Mouse (Mus musculus) heart, embryonic 15.5 days (tissue): Measurements from ENCODE around the gene Vgll3. TPM values are rescaled to one million over a fixed set of nuclear protein-coding genes. Genes with fewer than 3 reads are reported as not detected.

Source experiments
- ATAC-seq: fragments of 200-750 bp; cut with Nextera tagmentation; replicated peaks from 2 replicates; pipeline ENCODE4 v1.8.0; 2017; ENCODE audit warnings: low read depth, moderate TSS enrichment; ENCODE audit not compliant: insufficient number of reproducible peaks, insufficient read depth, low FRiP score
- H3K27ac ChIP-seq: fragments of 300-500 bp; sonication (generic); 2 replicates; pipeline ENCODE4 v1.5.1; 2015; ENCODE audit warnings: mild to moderate bottlenecking, inconsistent platforms
- H3K27me3 ChIP-seq: fragments of 300-500 bp; sonication (generic); 2 replicates; pipeline ENCODE4 v1.6.1; 2015; ENCODE audit warnings: inconsistent platforms
- H3K36me3 ChIP-seq: fragments of 300-500 bp; sonication (generic); 2 replicates; pipeline ENCODE4 v1.6.1; 2015; ENCODE audit warnings: mild to moderate bottlenecking, inconsistent platforms
- H3K4me1 ChIP-seq: fragments of 300-500 bp; sonication (generic); replicated peaks from 2 replicates; pipeline ENCODE4 v1.6.1; 2015; ENCODE audit warnings: inconsistent platforms
- H3K4me2 ChIP-seq: fragments of 300-500 bp; sonication (generic); 2 replicates; pipeline ENCODE4 v1.6.1; 2015; ENCODE audit warnings: inconsistent platforms, mild to moderate bottlenecking, moderate library complexity
- H3K4me3 ChIP-seq: fragments of 300-500 bp; sonication (generic); 2 replicates; pipeline ENCODE4 v1.5.1; 2015; ENCODE audit warnings: mild to moderate bottlenecking, inconsistent platforms
- H3K9ac ChIP-seq: fragments of 300-500 bp; sonication (generic); 2 replicates; pipeline ENCODE4 v1.6.1; 2015; ENCODE audit warnings: mild to moderate bottlenecking, inconsistent platforms
- H3K9me3 ChIP-seq: fragments of 300-500 bp; sonication (generic); replicated peaks from 2 replicates; pipeline ENCODE4 v1.6.1; 2016; ENCODE audit warnings: inconsistent platforms
- WGBS: fragments of 180-500 bp; shearing (Covaris S2); methylation state at CpG from one replicate; pipeline ENCODE4 v1.1.7; 2015; ENCODE audit warnings: mixed read lengths; 5-methylcytosine and 5-hydroxymethylcytosine counted together
- polyA plus RNA-seq: library from polyadenylated mRNA; unstranded; fragments of >200 nt; fragmentation: Nextera tagmentation; extraction: Ambion mirVana; gene quantifications from 2 replicates; pipeline ENCODE4 v1.2.1, GENCODE M21; 2015

Gene Vgll3
- 2.3 and 2.6 TPM in 2 replicates for polyA plus RNA-seq

DNA sequence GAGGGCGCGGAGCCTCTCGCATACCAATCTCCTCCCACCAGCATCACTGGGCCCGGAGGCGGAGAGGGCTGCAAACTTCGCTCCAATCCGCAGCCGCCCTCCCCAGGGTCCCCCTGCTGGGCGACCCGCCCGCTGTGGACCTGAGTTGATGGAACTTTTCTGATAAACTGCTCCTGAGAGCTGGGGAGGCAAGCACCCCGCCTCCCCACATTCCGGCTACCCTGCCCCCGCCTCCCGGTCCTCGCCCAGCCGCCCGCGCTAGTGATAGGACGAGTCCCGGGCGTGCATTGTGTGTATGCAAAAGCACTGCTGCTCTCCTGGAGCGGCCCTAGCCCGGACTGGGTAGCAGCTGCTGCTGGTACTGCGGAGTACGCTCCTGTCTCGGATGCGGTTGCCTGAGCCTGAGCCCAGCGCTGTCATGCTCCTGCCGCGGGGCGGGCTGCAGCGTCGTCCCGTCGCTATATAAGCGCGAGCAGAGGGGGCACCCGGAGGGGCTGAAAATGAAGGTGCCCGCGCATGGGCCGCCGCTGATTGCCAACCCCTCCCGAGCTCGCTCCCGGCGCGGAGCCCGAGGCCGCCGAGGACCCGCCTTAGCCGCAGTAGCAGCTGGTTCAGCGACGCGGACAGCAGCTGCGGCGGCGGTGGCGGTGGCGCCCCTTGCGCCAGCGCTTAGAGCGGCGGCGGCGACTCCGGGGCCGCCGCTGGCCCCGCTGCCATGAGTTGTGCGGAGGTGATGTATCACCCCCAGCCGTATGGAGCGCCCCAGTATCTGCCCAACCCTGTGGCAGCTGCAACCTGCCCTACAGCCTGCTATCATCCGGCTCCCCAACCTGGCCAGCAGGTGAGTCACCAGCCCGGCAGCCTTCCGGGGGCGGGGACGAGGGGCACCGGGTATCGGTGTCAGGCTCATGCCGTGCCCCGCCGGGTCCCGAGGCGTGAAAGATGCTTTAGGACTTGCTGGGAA is at the start of gene Vgll3:
Gene Vgll3, plus strand, starts transcription at position 340 of the 964 bp plus-strand sequence.
- Histone ChIP-seq H3K4me3 (peak within 1 kb of the TSS; percentile 74), H3K4me1 (peaks cover 4% of the 10 kb centered on the region), H3K27ac (peak within 1 kb of the TSS; percentile 68), H3K9ac (peak within 1 kb of the TSS; percentile 57), H3K9me3 (no peaks in the 10 kb centered on the region), H3K4me2 (peak within 1 kb of the TSS; percentile 95), H3K36me3 (no peaks in the 10 kb centered on the region), H3K27me3 (peaks cover 4% of the 10 kb centered on the region; the same call in 1 of the 2 replicates)
- ATAC-seq: peak; percentile 91
- under 1% methylated on average over 83 of the region's 86 CpGs for WGBS

DNA sequence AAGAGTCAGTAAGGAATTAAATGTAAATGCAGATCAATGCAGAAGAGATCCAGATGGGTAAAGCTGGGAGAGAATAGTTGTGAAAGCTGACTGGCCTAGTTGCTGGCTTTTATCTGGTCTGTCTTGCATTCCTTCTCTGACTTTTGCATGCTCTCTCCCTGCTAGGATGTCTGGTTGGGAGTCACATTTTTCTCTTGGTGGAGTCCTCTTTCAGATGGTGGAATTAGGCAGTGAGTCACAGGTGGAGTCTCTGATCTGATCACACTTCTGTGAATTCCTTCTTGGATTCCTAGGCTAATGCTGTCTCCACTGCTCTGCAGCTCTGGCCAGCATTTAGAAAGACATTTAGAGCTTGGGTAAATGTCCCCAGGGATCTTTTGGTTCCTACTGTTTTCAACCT is 49.1 kb upstream of the Vgll3 start:
- Histone ChIP-seq H3K36me3 (no peaks in the 10 kb centered on the region), H3K4me1 (no peaks in the 10 kb centered on the region), H3K9me3 (no peaks in the 10 kb centered on the region), H3K9ac (no peak overlapping the region), H3K27me3 (no peaks in the 10 kb centered on the region), H3K4me3 (no peak overlapping the region), H3K4me2 (no peak overlapping the region), H3K27ac (no peak overlapping the region)
- ATAC-seq: no peak

DNA sequence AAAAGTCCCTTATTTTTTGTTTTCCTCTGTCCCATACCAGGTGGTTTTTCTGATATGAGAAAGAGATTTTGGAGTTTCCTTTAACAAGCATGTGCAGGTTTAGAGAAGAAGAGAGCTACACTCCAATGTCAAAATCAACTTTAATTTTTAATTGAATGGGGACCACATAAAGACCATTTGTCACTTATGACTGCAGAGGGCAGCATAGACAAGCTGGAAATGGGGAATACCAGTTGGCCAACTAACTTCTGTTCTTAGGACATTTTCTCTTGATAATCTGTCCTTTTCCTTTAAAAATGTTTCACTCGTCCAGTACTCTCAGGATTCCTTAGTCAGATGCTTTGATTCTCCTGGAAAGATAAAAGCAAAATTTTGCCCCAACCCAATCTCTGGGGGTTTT is 29.1 kb upstream of the Vgll3 start:
- WGBS: 25% methylated on average over 1 of the region's 1 CpGs
- H3K36me3 ChIP-seq: no peaks in the 10 kb centered on the region
- H3K9me3 ChIP-seq: no peaks in the 10 kb centered on the region
- H3K4me1 ChIP-seq: no peaks in the 10 kb centered on the region
- H3K27ac ChIP-seq: no peak overlapping the region
- no peak overlapping the region for H3K9ac ChIP-seq
- no peak overlapping the region for H3K4me3 ChIP-seq
- no peak for ATAC-seq
- no peak overlapping the region for H3K4me2 ChIP-seq
- H3K27me3 ChIP-seq: no peaks in the 10 kb centered on the region

DNA sequence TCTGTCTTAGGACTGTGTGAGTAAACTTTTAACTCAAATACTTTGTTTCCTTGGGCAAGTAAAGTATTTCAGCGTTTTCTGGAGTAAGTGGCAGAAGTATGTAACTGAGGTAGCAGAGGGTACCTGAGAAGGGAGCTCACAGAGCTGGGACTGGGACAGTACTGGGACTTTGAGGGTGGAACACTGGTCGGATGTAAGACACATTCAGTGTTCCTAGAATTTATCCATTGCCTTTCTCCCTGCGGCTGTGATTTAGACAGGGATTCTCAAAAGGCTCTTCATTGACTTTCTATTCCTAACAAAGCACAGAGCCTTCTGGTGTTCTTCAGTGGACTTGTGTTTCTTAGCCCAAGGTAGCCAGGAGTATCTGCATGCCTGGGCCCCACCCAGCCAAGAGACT is 1.0 kb downstream of the Vgll3 start:
- 28% methylated on average over 3 of the region's 3 CpGs for WGBS
- H3K36me3 ChIP-seq: no peaks in the 10 kb centered on the region
- no peak overlapping the region; the same call in 1 of the 2 replicates for H3K9ac ChIP-seq

DNA sequence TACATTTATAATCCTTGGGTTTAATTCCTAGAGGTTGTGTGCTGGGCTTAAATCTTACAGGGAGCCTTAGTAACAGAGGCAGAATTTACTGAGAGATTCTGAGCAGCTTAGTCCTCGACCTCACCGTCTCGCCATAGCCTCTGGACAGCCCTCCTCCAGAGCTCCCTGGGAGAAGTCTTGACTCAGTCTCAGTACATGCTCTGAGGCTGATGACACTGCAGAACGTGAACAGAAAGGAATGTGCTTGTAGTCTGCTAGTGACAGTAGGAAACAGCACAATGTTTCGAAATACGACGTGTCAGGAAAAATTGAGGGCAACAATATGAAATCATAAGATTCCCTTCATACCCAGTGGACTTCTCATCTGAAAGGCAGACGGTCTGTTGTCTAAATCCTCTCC is 3.7 kb downstream of the Vgll3 start:
- Histone ChIP-seq H3K4me1 (peaks cover 4% of the 10 kb centered on the region), H3K27ac (no peak overlapping the region), H3K9me3 (no peaks in the 10 kb centered on the region), H3K9ac (no peak overlapping the region), H3K4me2 (no peak overlapping the region), H3K4me3 (no peak overlapping the region), H3K36me3 (no peaks in the 10 kb centered on the region), H3K27me3 (peaks cover 4% of the 10 kb centered on the region; the same call in 1 of the 2 replicates)
- no peak for ATAC-seq
- 60% methylated on average over 8 of the region's 8 CpGs for WGBS

More for the DNA sequence above, 1.0 kb downstream of the Vgll3 start:
- peak overlapping the region; percentile 74 for H3K4me3 ChIP-seq
- H3K4me1 ChIP-seq: peaks cover 4% of the 10 kb centered on the region
- H3K27ac ChIP-seq: no peak overlapping the region
- H3K9me3 ChIP-seq: no peaks in the 10 kb centered on the region
- H3K27me3 ChIP-seq: peaks cover 4% of the 10 kb centered on the region; the same call in 1 of the 2 replicates
- no peak for ATAC-seq
- peak overlapping the region; percentile 95 for H3K4me2 ChIP-seq

DNA sequence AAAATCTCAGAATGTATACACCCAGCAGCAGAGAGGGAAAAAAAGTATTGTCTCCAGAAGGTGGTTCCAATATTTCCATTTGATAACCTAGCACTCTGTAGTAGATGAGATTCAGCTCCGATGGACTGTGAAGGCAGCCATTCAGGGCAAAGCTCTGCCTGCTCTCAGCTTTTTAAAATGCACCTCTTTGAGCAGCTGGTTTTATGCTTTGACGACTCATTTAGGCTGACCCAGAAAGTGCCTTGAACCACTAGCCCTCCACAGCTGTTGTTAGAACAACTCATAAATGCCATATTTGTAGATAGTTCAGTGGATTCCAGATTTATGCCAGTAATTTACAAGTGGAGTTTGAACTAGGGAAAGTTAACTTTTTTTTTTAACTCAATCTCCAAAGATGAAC is 5.7 kb downstream of the Vgll3 start:
- no peak overlapping the region for H3K4me2 ChIP-seq
- H3K9me3 ChIP-seq: no peaks in the 10 kb centered on the region

DNA sequence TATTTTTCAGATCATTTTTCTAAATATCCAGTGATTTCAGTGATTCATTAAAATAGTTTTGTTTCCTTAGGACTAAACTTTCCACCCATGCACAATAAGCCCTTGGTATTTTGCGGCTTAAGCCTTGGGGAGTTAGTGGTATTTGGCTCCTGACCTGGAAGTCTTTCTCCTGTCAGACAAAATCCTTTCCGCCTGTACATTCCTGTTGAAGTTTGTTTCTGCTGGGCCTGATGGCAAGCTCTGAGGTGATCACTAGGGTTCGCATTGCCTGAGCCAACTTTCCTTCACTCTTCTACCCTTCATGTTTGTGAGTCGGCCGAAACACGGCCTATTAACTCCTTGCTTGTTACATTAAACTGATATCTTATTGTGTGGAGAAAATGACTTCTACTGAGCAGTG is 8.7 kb downstream of the Vgll3 start:
- no peak overlapping the region for H3K9ac ChIP-seq
- no peaks in the 10 kb centered on the region for H3K9me3 ChIP-seq
- H3K4me2 ChIP-seq: no peak overlapping the region
- H3K4me3 ChIP-seq: no peak overlapping the region
- 77% methylated on average over 6 of the region's 6 CpGs for WGBS
- no peaks in the 10 kb centered on the region for H3K27me3 ChIP-seq
- H3K36me3 ChIP-seq: no peaks in the 10 kb centered on the region
- H3K4me1 ChIP-seq: no peaks in the 10 kb centered on the region
- no peak overlapping the region for H3K27ac ChIP-seq
- no peak for ATAC-seq

More for the DNA sequence above, 5.7 kb downstream of the Vgll3 start:
- Histone ChIP-seq H3K36me3 (no peaks in the 10 kb centered on the region), H3K27ac (no peak overlapping the region), H3K9ac (no peak overlapping the region), H3K27me3 (peaks cover under 1% of the 10 kb centered on the region; the same call in 1 of the 2 replicates), H3K4me1 (no peaks in the 10 kb centered on the region; the same call in 1 of the 2 replicates), H3K4me3 (no peak overlapping the region)
- ATAC-seq: no peak
- WGBS: 66% methylated on average over 2 of the region's 2 CpGs

DNA sequence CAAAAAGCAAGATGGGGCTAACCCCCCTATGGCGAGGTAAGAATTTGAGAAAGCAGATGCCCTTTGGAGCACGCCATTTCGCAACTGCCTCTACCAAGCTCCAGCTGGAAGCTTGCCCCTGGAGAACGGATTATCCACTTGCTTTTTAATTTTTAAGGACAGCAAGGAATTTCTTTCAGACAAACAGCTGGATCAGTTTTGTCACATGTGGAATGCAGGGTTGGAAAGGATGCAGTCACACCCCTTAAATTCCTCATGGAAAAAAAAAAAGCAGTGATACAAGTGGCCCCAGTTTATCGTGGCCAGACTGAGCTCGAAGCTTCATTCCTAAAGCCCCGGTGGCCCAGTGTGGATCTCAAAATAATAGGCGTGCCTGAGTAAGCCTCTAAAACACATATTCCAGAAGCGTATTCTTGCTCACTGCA is 13.1 kb downstream of the Vgll3 start:
- no peak overlapping the region for H3K27ac ChIP-seq
- H3K4me2 ChIP-seq: no peak overlapping the region
- no peaks in the 10 kb centered on the region for H3K36me3 ChIP-seq
- no peaks in the 10 kb centered on the region for H3K27me3 ChIP-seq
- H3K4me3 ChIP-seq: no peak overlapping the region
- no peaks in the 10 kb centered on the region for H3K4me1 ChIP-seq
- WGBS: 57% methylated on average over 9 of the region's 9 CpGs
- H3K9ac ChIP-seq: no peak overlapping the region
- H3K9me3 ChIP-seq: no peaks in the 10 kb centered on the region
- ATAC-seq: no peak

DNA sequence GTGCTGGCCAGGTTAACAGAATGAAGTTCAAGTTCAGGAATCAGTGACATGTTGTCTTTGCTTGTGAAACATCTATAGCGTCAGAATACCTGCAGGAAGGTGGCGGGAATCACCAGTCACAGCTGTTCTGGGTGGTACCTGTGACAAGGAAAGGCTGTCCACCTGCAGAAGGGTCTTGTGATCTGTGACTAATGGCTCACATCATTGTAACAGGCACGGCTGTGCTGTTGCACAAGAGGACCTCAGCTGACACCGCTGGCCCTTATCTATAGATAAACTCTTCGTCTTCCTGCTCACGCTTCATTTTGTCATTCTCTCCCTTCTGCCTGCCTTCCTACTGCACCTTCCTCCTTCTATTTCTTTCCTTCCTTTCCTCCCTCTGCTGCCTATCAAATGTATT is 14.0 kb downstream of the Vgll3 start:
- Histone ChIP-seq H3K9me3 (no peaks in the 10 kb centered on the region), H3K4me3 (no peak overlapping the region), H3K36me3 (no peaks in the 10 kb centered on the region), H3K27ac (no peak overlapping the region), H3K4me1 (no peaks in the 10 kb centered on the region), H3K4me2 (no peak overlapping the region), H3K9ac (no peak overlapping the region), H3K27me3 (no peaks in the 10 kb centered on the region)
- no peak for ATAC-seq
- WGBS: 62% methylated on average over 6 of the region's 6 CpGs

DNA sequence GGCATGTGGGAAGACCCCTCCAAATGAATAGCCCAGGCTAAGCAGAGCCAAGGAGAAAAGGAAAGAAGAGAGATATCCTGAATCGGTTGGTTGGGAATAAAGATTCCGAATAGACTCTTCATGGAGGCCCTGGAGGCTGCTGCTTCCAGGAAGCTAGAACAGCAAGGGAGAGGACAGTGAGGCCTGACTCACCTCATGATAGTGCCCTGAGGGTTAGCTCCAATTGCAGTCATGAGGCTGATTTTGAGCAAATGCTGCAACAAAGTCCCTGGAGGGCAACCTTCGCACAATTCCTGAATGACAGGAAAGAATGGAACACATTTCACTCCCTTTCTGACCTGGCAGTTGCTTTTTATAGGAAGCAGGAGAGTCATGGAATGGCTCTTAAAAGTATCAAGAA is 19.7 kb downstream of the Vgll3 start:
- Histone ChIP-seq H3K36me3 (no peaks in the 10 kb centered on the region), H3K4me2 (no peak overlapping the region), H3K9ac (no peak overlapping the region), H3K4me1 (no peaks in the 10 kb centered on the region), H3K27me3 (no peaks in the 10 kb centered on the region), H3K4me3 (no peak overlapping the region), H3K27ac (no peak overlapping the region), H3K9me3 (no peaks in the 10 kb centered on the region)
- WGBS: 76% methylated on average over 3 of the region's 3 CpGs
- ATAC-seq: no peak

DNA sequence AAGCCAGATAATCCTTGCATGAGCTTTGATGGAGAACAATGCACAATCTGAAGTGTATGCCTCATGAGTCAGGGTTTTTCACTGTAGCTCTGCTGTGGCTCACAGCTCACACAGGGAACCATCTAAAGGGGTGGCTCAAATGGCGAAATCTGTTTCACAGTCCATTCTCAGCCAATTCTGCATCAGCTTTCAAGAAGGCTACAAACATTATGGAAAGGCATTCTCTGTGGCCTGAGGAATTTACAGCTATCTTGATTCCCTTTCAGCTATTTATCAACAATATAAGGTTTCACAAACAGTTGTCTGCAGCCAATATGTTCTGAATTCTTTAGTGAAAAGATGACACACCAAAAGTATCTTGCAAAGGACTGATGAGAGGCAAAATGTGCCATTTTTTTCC is 35.1 kb downstream of the Vgll3 start:
- H3K4me1 ChIP-seq: no peaks in the 10 kb centered on the region
- no peak overlapping the region for H3K9ac ChIP-seq
- no peak for ATAC-seq
- no peak overlapping the region for H3K27ac ChIP-seq
- no peaks in the 10 kb centered on the region for H3K27me3 ChIP-seq
- no peak overlapping the region for H3K4me3 ChIP-seq
- H3K4me2 ChIP-seq: no peak overlapping the region
- H3K9me3 ChIP-seq: no peaks in the 10 kb centered on the region
- no peaks in the 10 kb centered on the region for H3K36me3 ChIP-seq
- WGBS: 64% methylated on average over 1 of the region's 1 CpGs

DNA sequence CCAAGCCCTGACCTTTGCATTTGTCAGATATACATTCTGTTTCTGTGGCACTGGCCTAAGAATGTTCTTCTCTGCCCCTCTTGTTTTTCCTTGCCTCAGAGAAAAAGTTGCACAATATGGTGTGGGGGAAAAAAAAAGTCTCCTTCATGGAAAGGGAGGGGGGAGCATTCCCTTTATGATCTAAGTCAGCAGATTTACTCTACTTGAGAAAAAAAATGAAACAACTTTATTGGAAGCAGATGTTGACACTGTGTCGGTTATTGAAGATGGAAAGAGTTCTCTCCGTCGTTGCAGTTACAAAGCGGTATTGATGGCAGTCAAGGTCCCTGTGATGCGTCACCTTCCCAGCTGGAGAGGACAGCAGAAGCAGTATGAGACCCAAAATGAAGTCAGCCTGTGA is 49.4 kb downstream of the Vgll3 start:
- WGBS: 77% methylated on average over 5 of the region's 5 CpGs
- Histone ChIP-seq H3K27ac (no peak overlapping the region), H3K9ac (no peak overlapping the region), H3K4me3 (no peak overlapping the region), H3K36me3 (no peaks in the 10 kb centered on the region), H3K4me1 (no peaks in the 10 kb centered on the region), H3K9me3 (no peaks in the 10 kb centered on the region), H3K4me2 (no peak overlapping the region), H3K27me3 (no peaks in the 10 kb centered on the region)
- ATAC-seq: no peak
